Mouse (Mus musculus) embryonic fibroblast, embryonic 13.5 days (primary cell): ENCODE measurements around the gene Nid1. TPM values are rescaled to one million over a fixed set of nuclear protein-coding genes. Genes with fewer than 3 reads are reported as not detected.
"Not testable (repeated sequence)": the region's sequence is repeated elsewhere in the genome, so short reads cannot be mapped to it uniquely, and the experiment has no call there.

Experiments
- H3K27ac ChIP-seq: 2 replicates; pipeline ENCODE4 v1.5.1; 2012; ENCODE audit warnings: low read length, control low read depth, inconsistent platforms; ENCODE audit not compliant: insufficient read depth
- H3K4me1 ChIP-seq: 2 replicates; pipeline ENCODE4 v1.6.1; 2011; ENCODE audit warnings: low read length; ENCODE audit not compliant: control insufficient read depth, insufficient read depth
- H3K4me3 ChIP-seq: 2 replicates; pipeline ENCODE4 v1.5.1; 2011; ENCODE audit warnings: mild to moderate bottlenecking, control low read depth, low read length; ENCODE audit not compliant: insufficient read depth
- CTCF ChIP-seq: IDR thresholded peaks from 2 replicates; pipeline ENCODE4 v1.5.1; 2011; ENCODE audit warnings: mild to moderate bottlenecking, control low read depth, low read length, moderate library complexity, borderline replicate concordance; ENCODE audit not compliant: insufficient read depth
- POLR2A ChIP-seq: IDR thresholded peaks from 2 replicates; pipeline ENCODE4 v1.6.1; 2011; ENCODE audit warnings: low read depth, mild to moderate bottlenecking, control low read depth, low read length, moderate library complexity
- polyA plus RNA-seq: library from polyadenylated mRNA; stranded (reverse); fragments of >200 nt; gene quantifications from 2 replicates; pipeline ENCODE4 v1.2.4, GENCODE M21; 2011; ENCODE audit warnings: low read depth; ENCODE audit not compliant: missing spikeins, insufficient read length

Gene Nid1
- polyA plus RNA-seq, 1 experiment = 407 TPM

GRCm38 (mm10) chr13:13458138-13458737 lies 20.9 kb downstream of the Nid1 start:
- no peak for TF ChIP-seq POLR2A
- TF ChIP-seq CTCF = no peak
- Histone ChIP-seq H3K27ac (no peak overlapping the region), H3K4me3 (no peak overlapping the region), H3K4me1 (peaks cover 2% of the 10 kb centered on the region; the same call in 1 of the 2 replicates)

GRCm38 (mm10) chr13:13460521-13461138 lies 23.3 kb downstream of the Nid1 start:
- H3K4me3 ChIP-seq = no peak overlapping the region

GRCm38 (mm10) chr13:13461446-13462192 lies 24.3 kb downstream of the Nid1 start:
- no peak overlapping the region for H3K27ac ChIP-seq
- no peak overlapping the region for H3K4me3 ChIP-seq
- peaks cover 2% of the 10 kb centered on the region; the same call in 1 of the 2 replicates for H3K4me1 ChIP-seq
- TF ChIP-seq POLR2A = no peak
- no peak for TF ChIP-seq CTCF

More at GRCm38 (mm10) chr13:13460521-13461138, 23.3 kb downstream of the Nid1 start:
- Histone ChIP-seq H3K4me1 (peaks cover 2% of the 10 kb centered on the region; the same call in 1 of the 2 replicates), H3K27ac (no peak overlapping the region)
- TF ChIP-seq CTCF = no peak
- no peak for TF ChIP-seq POLR2A

- no peak overlapping the region for H3K4me3 ChIP-seq
- no peak for TF ChIP-seq POLR2A
- TF ChIP-seq CTCF = no peak
- peaks cover 2% of the 10 kb centered on the region; the same call in 1 of the 2 replicates for H3K4me1 ChIP-seq
- H3K27ac ChIP-seq = no peak overlapping the region
These were observed 26.6 kb downstream of the Nid1 start for GRCm38 (mm10) chr13:13463949-13464348.

- H3K4me1 ChIP-seq, H3K27ac ChIP-seq, H3K4me3 ChIP-seq: not testable (repeated sequence)
These were observed 29.9 kb downstream of the Nid1 start for GRCm38 (mm10) chr13:13467249-13467648.

GRCm38 (mm10) chr13:13468513-13468912 lies 31.2 kb downstream of the Nid1 start:
- Histone ChIP-seq H3K4me3 (no peak overlapping the region), H3K27ac (no peak overlapping the region), H3K4me1 (peaks cover 9% of the 10 kb centered on the region)
- TF ChIP-seq POLR2A (no peak), CTCF (no peak)

- Histone ChIP-seq H3K27ac (no peak overlapping the region), H3K4me1 (peaks cover 12% of the 10 kb centered on the region), H3K4me3 (no peak overlapping the region)
- TF ChIP-seq CTCF = no peak
- TF ChIP-seq POLR2A = no peak
These were observed 34.0 kb downstream of the Nid1 start for GRCm38 (mm10) chr13:13471334-13471757.

- H3K27ac ChIP-seq, H3K4me3 ChIP-seq: not testable (repeated sequence)
- H3K4me1 ChIP-seq = peaks cover 12% of the 10 kb centered on the region
These were observed 37.1 kb downstream of the Nid1 start for GRCm38 (mm10) chr13:13474464-13474863.

GRCm38 (mm10) chr13:13474991-13475390 lies 37.6 kb downstream of the Nid1 start:
- no peak overlapping the region for H3K27ac ChIP-seq
- H3K4me3 ChIP-seq = no peak overlapping the region
- no peak for TF ChIP-seq CTCF
- TF ChIP-seq POLR2A = no peak
- peaks cover 12% of the 10 kb centered on the region for H3K4me1 ChIP-seq

- TF ChIP-seq POLR2A = no peak
- TF ChIP-seq CTCF = no peak
- Histone ChIP-seq H3K27ac (no peak overlapping the region), H3K4me3 (no peak overlapping the region), H3K4me1 (peaks cover 12% of the 10 kb centered on the region)
These were observed 39.2 kb downstream of the Nid1 start for GRCm38 (mm10) chr13:13476568-13476967.
